Mouse (Mus musculus): ENCODE results near the gene Mmp19.
"Not testable (repeated sequence)": the region's sequence is repeated elsewhere in the genome, so short reads cannot be mapped to it uniquely, and the experiment has no call there.

Gene Mmp19

GRCm38 (mm10) chr10:128801981-128802495 is 11.3 kb downstream of the Mmp19 start:
- DNase-seq: no peak

GRCm38 (mm10) chr10:128802956-128803355 is 12.2 kb downstream of the Mmp19 start:
- DNase-seq: no peak

- no peak for DNase-seq
Observed at GRCm38 (mm10) chr10:128803361-128803760, 12.7 kb downstream of the Mmp19 start.

GRCm38 (mm10) chr10:128803771-128804270 is 13.1 kb downstream of the Mmp19 start, which contains the start of gene Dnajc14:
Gene Dnajc14 (plus strand): TSS chr10:128804062.
- DNase-seq: peak; percentile 13 to 31

- DNase-seq: peak; percentile 42 to 48
Observed at GRCm38 (mm10) chr10:128804271-128805091, 13.8 kb downstream of the Mmp19 start, which contains the start of gene Tmem198b. Gene Tmem198b (minus strand): TSS chr10:128804370.

- peak; percentile 95 for DNase-seq
Observed at GRCm38 (mm10) chr10:128805092-128806000, 14.6 kb downstream of the Mmp19 start.

GRCm38 (mm10) chr10:128806086-128806485 is 15.4 kb downstream of the Mmp19 start:
- peak; percentile 11 to 24 for DNase-seq

- no peak for DNase-seq
Observed at GRCm38 (mm10) chr10:128807018-128807417, 16.3 kb downstream of the Mmp19 start.

- no peak for DNase-seq
Observed at GRCm38 (mm10) chr10:128817033-128817432, 26.3 kb downstream of the Mmp19 start, which contains the start of gene Sarnp. Gene Sarnp (plus strand): TSS chr10:128817333.

- no peak for DNase-seq
Observed at GRCm38 (mm10) chr10:128820217-128820616, 29.5 kb downstream of the Mmp19 start.

GRCm38 (mm10) chr10:128821358-128822056 is 30.8 kb downstream of the Mmp19 start, which contains the start of gene Ormdl2:
Gene Ormdl2 (minus strand): TSS chr10:128821645.
- peak; percentile 92 to 96 for DNase-seq

- DNase-seq: no peak
Observed at GRCm38 (mm10) chr10:128822135-128822534, 31.4 kb downstream of the Mmp19 start.

GRCm38 (mm10) chr10:128823087-128823486 is 32.4 kb downstream of the Mmp19 start:
- DNase-seq: not testable (repeated sequence)

GRCm38 (mm10) chr10:128823821-128824220 is 33.1 kb downstream of the Mmp19 start:
- no peak for DNase-seq

- no peak for DNase-seq
Observed at GRCm38 (mm10) chr10:128837400-128837799, 46.7 kb downstream of the Mmp19 start.

- no peak for DNase-seq
Observed at GRCm38 (mm10) chr10:128839434-128839833, 48.7 kb downstream of the Mmp19 start.

GRCm38 (mm10) chr10:128840612-128841011 is 49.9 kb downstream of the Mmp19 start:
- DNase-seq: no peak

GRCm38 (mm10) chr10:128843260-128843659 is 52.5 kb downstream of the Mmp19 start:
- no peak for DNase-seq

- DNase-seq: no peak
Observed at GRCm38 (mm10) chr10:128845516-128845915, 54.8 kb downstream of the Mmp19 start.

GRCm38 (mm10) chr10:128846664-128847063 is 56.0 kb downstream of the Mmp19 start:
- no peak for DNase-seq

- DNase-seq: no peak
Observed at GRCm38 (mm10) chr10:128848426-128848825, 57.7 kb downstream of the Mmp19 start.

- no peak for DNase-seq
Observed at GRCm38 (mm10) chr10:128850339-128850738, 59.6 kb downstream of the Mmp19 start.
